Comparison of ENCODE assay signal across 26 mouse cellular contexts in genomic region chr6:63149300-63149699, GRCm38 (mm10).
DNase-seq lines count a peak whose midpoint lies in the region; ATAC-seq lines count a peak whose summit lies in the region.
"Had no signal": no experiment of that assay in that cellular context is flagged by ENCODE, and none has a peak within 500 bp of the region (broad histone marks: within the 10 kb centered on the region; RNA-seq: fewer than 3 reads in every experiment).

No protein-coding gene starts in this region.

- 52% methylated on average over 2 of the region's 2 CpGs for WGBS in heart, embryonic 11.5 days (ENCODE audit: insufficient replicate concordance)
- WGBS in liver, embryonic 11.5 days = 70% methylated on average over 2 of the region's 2 CpGs
- WGBS in liver, embryonic 12.5 days (ENCODE audit: insufficient replicate concordance) = 61% methylated on average over 2 of the region's 2 CpGs

- no peak overlapping the region for H3K9ac ChIP-seq in heart, embryonic 11.5 days (ENCODE audit: low read depth, low read length)
- no peak overlapping the region for H3K9ac ChIP-seq in liver, embryonic 11.5 days (ENCODE audit: low read depth, low read length)
- H3K9ac ChIP-seq in liver, embryonic 12.5 days = no peak overlapping the region
- H3K9ac ChIP-seq: embryonic facial prominence, embryonic 13.5 days; embryonic facial prominence, embryonic 15.5 days; forebrain, embryonic 12.5 days had no signal

- no peak for DNase-seq in heart, adult 11 months
- no peak for DNase-seq in liver, embryonic 11.5 days (ENCODE audit: low spot score)
- DNase-seq in left cerebral cortex, postnatal 25 days (ENCODE audit: low spot score in 2 of 2) = no peak
- DNase-seq: adrenal gland, adult 8-10 months; adrenal gland, postnatal 14 days; adrenal gland, postnatal 36 days; B cell, adult 2 months; cerebellum, adult 11-12 months; cerebellum, adult 2 months; cerebellum, adult 9-10 months; cerebellum, postnatal 10 days; cerebellum, postnatal 25 days; embryo, embryonic 11 days had no signal

- no peak overlapping the region for H3K27ac ChIP-seq in heart, embryonic 11.5 days (ENCODE audit: low read depth, low read length)
- H3K27ac ChIP-seq in liver, embryonic 11.5 days (ENCODE audit: low read depth, low read length) = no peak overlapping the region
- H3K27ac ChIP-seq in liver, embryonic 12.5 days = no peak overlapping the region
- H3K27ac ChIP-seq: embryonic facial prominence, embryonic 13.5 days; embryonic facial prominence, embryonic 15.5 days; forebrain, embryonic 10.5 days; forebrain, embryonic 12.5 days had no signal

- peak; percentile 73; the same call in 1 of the 2 replicates for ATAC-seq in heart, embryonic 11.5 days (replicated peaks; ENCODE audit: insufficient number of reproducible peaks, low FRiP score, low TSS enrichment)
- ATAC-seq in liver, embryonic 11.5 days (replicated peaks; ENCODE audit: low FRiP score) = 0 out of 2 replicates have a peak, but pooled peaks have one; percentile 26
- no peak for ATAC-seq in liver, embryonic 12.5 days
- ATAC-seq: activated CD4-positive, CD25-positive, alpha-beta regulatory T cell, adult 4 months; CD4-positive, CD25-positive, alpha-beta regulatory T cell, adult 4 months; forebrain, embryonic 14.5 days; forebrain, embryonic 16.5 days; Patski had no signal

- no peaks in the 10 kb centered on the region for H3K27me3 ChIP-seq in heart, embryonic 11.5 days (ENCODE audit: control insufficient read depth, insufficient read depth, low read length)
- H3K27me3 ChIP-seq in liver, embryonic 11.5 days (replicated peaks; ENCODE audit: control insufficient read depth, insufficient read depth, low read length) = no peaks in the 10 kb centered on the region
- no peaks in the 10 kb centered on the region for H3K27me3 ChIP-seq in liver, embryonic 12.5 days (replicated peaks)
- H3K27me3 ChIP-seq: CH12.LX; embryonic facial prominence, embryonic 13.5 days; embryonic facial prominence, embryonic 15.5 days; forebrain, embryonic 12.5 days; Patski had no signal

- H3K36me3 ChIP-seq in heart, embryonic 11.5 days (ENCODE audit: control insufficient read depth, insufficient read depth, low read length) = no peaks in the 10 kb centered on the region
- H3K36me3 ChIP-seq in liver, embryonic 11.5 days (ENCODE audit: control insufficient read depth, insufficient read depth, low read length) = no peaks in the 10 kb centered on the region
- H3K36me3 ChIP-seq in liver, embryonic 12.5 days = no peaks in the 10 kb centered on the region
- H3K36me3 ChIP-seq: embryonic facial prominence, embryonic 13.5 days; embryonic facial prominence, embryonic 15.5 days; forebrain, embryonic 10.5 days; forebrain, embryonic 12.5 days had no signal

- H3K4me2 ChIP-seq in heart, embryonic 11.5 days = no peak overlapping the region
- H3K4me2 ChIP-seq in liver, embryonic 11.5 days = no peak overlapping the region
- no peak overlapping the region for H3K4me2 ChIP-seq in liver, embryonic 12.5 days
- H3K4me2 ChIP-seq: embryonic facial prominence, embryonic 13.5 days; embryonic facial prominence, embryonic 15.5 days; forebrain, embryonic 12.5 days had no signal

- H3K9me3 ChIP-seq in heart, embryonic 11.5 days (replicated peaks; ENCODE audit: control insufficient read depth, low read length) = no peaks in the 10 kb centered on the region
- H3K9me3 ChIP-seq in liver, embryonic 11.5 days (ENCODE audit: control insufficient read depth, low read length) = no peaks in the 10 kb centered on the region
- no peaks in the 10 kb centered on the region for H3K9me3 ChIP-seq in liver, embryonic 12.5 days (replicated peaks)
- H3K9me3 ChIP-seq: embryonic facial prominence, embryonic 13.5 days; embryonic facial prominence, embryonic 15.5 days; forebrain, embryonic 10.5 days; forebrain, embryonic 12.5 days had no signal

- H3K4me3 ChIP-seq in heart, embryonic 11.5 days (ENCODE audit: low read depth, low read length) = no peak overlapping the region
- no peak overlapping the region for H3K4me3 ChIP-seq in liver, embryonic 11.5 days (ENCODE audit: low read depth, low read length)
- H3K4me3 ChIP-seq in liver, embryonic 12.5 days = no peak overlapping the region
- H3K4me3 ChIP-seq: embryonic facial prominence, embryonic 13.5 days; embryonic facial prominence, embryonic 15.5 days; erythroblast, embryonic 14.5 days; forebrain, embryonic 10.5 days; forebrain, embryonic 12.5 days had no signal

- no peaks in the 10 kb centered on the region for H3K4me1 ChIP-seq in heart, embryonic 11.5 days (ENCODE audit: control insufficient read depth, insufficient read depth, low read length)
- no peaks in the 10 kb centered on the region for H3K4me1 ChIP-seq in liver, embryonic 11.5 days (replicated peaks; ENCODE audit: control insufficient read depth, insufficient read depth, low read length)
- no peaks in the 10 kb centered on the region for H3K4me1 ChIP-seq in liver, embryonic 12.5 days
- H3K4me1 ChIP-seq: embryonic facial prominence, embryonic 13.5 days; embryonic facial prominence, embryonic 15.5 days; forebrain, embryonic 10.5 days; forebrain, embryonic 12.5 days had no signal

- intact Hi-C loops in left cerebral cortex, postnatal 25 days (cut with DNase I) = no loop called here
